In the genomic region with DNA sequence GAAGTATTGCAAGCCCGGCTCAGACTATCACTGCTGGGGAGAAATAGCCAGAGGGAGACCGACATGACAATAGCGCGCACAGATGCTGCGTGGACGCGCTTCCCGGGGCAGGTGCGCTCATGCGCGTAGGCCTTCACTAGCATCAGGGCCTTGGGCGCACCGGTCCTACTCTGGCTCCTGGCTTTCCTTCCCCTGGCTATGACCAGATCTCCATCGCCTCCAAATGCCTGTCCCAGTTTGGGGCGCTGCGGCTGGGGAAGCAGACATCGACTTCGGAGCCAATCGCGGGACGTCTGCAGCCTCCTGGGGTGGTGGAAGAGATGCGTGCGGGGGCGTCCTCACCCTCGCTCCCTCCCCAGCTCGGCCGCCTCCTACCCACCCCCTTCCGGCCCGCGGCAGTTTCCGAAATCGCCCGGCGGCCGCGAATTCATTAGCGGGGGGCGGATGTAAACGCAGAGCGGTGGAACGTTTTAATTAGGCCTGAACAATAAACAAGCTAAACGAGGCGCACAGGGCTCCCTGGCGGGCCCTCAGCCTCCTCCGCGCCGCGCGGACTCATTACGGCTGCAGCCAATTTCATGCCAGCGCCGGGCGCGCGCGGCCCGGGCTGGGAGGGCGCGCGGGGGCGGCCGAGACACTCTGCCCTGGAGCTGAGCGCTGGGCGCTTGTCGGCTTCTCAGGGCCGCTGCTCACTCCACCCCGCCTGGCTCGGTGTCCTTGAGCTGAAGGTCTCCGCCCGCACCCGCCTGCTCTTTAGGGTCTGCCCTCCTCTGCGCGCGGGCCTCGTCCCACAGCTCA, we compare ENCODE assay signal across 8 mouse cellular contexts. TPM values are rescaled to one million over a fixed set of nuclear protein-coding genes. Genes with fewer than 3 reads are reported as not detected.
DNase-seq lines count a peak whose midpoint lies in the region; ATAC-seq lines count a peak whose summit lies in the region.

No protein-coding gene starts in this region.

- under 1% methylated on average over 72 of the region's 75 CpGs for WGBS in intestine, embryonic 16.5 days
- WGBS in liver, embryonic 11.5 days, result 2% methylated on average over 73 of the region's 75 CpGs

- ATAC-seq in intestine, embryonic 16.5 days, result peak; percentile 37
- ATAC-seq in liver, embryonic 11.5 days (replicated peaks; ENCODE audit: low FRiP score), result no peak

- H3K4me1 ChIP-seq in intestine, embryonic 16.5 days (ENCODE audit: control insufficient read depth, insufficient read depth, low read length), result peaks cover 14% of the 10 kb centered on the region; the same call in 1 of the 2 replicates
- peaks cover 5% of the 10 kb centered on the region; the same call in 1 of the 2 replicates for H3K4me1 ChIP-seq in liver, embryonic 11.5 days (replicated peaks; ENCODE audit: control insufficient read depth, insufficient read depth, low read length)

- H3K27ac ChIP-seq in intestine, embryonic 16.5 days (ENCODE audit: low read length), result no peak overlapping the region
- H3K27ac ChIP-seq in liver, embryonic 11.5 days (ENCODE audit: low read depth, low read length), result no peak overlapping the region

- H3K36me3 ChIP-seq in intestine, embryonic 16.5 days (ENCODE audit: control insufficient read depth, insufficient read depth, low read length), result no peaks in the 10 kb centered on the region
- no peaks in the 10 kb centered on the region for H3K36me3 ChIP-seq in liver, embryonic 11.5 days (ENCODE audit: control insufficient read depth, insufficient read depth, low read length)

- DNase-seq in A20 (ENCODE audit: low read depth, low spot score), result peak; percentile 73
- DNase-seq in MN1 (ENCODE audit: low spot score), result peak; percentile 84
- peak; percentile 77 to 82 for DNase-seq in cerebellum, postnatal 36 days
- DNase-seq in gastrocnemius, postnatal 25 days, result peak; percentile 39
- no peak for DNase-seq in liver, embryonic 11.5 days (ENCODE audit: low spot score)
- DNase-seq in ovary, postnatal 10 days (ENCODE audit: low spot score), result peak; percentile 41
- DNase-seq in natural killer cell, adult 2 months (ENCODE audit: low spot score in 2 of 2), result no peak

- H3K9ac ChIP-seq in intestine, embryonic 16.5 days (ENCODE audit: low read depth, low read length), result peak overlapping the region; percentile 58
- H3K9ac ChIP-seq in liver, embryonic 11.5 days (ENCODE audit: low read depth, low read length), result peak overlapping the region; percentile 8; the same call in 1 of the 2 replicates

- peak overlapping the region; percentile 88 for H3K4me2 ChIP-seq in intestine, embryonic 16.5 days (ENCODE audit: low read depth, low read length)
- H3K4me2 ChIP-seq in liver, embryonic 11.5 days, result peak overlapping the region; percentile 67

- peak overlapping the region; percentile 49 for H3K4me3 ChIP-seq in intestine, embryonic 16.5 days (ENCODE audit: low read length)
- H3K4me3 ChIP-seq in liver, embryonic 11.5 days (ENCODE audit: low read depth, low read length), result peak overlapping the region; percentile 41

- peaks cover 67% of the 10 kb centered on the region for H3K27me3 ChIP-seq in intestine, embryonic 16.5 days (replicated peaks; ENCODE audit: control insufficient read depth, insufficient read depth, low read length)
- H3K27me3 ChIP-seq in liver, embryonic 11.5 days (replicated peaks; ENCODE audit: control insufficient read depth, insufficient read depth, low read length), result peaks cover 89% of the 10 kb centered on the region

- no peaks in the 10 kb centered on the region for H3K9me3 ChIP-seq in intestine, embryonic 16.5 days (ENCODE audit: control insufficient read depth, low read length)
- no peaks in the 10 kb centered on the region for H3K9me3 ChIP-seq in liver, embryonic 11.5 days (ENCODE audit: control insufficient read depth, low read length)

RNA-seq across cellular contexts. Expression of a gene that starts 24.7 kb away (rescaled TPM):
- total RNA-seq in gastrocnemius, postnatal 25 days (2021), result 10 to 100 TPM; 58.1 to 58.3 TPM
- 26.5 and 27.0 TPM in 2 replicates for polyA plus RNA-seq in intestine, embryonic 16.5 days (2015; fragmentation: Nextera tagmentation; extraction: Ambion mirVana)
- polyA plus RNA-seq in liver, embryonic 11.5 days (2014; fragmentation: Nextera tagmentation; extraction: Ambion mirVana), result 15.0 and 16.2 TPM in 2 replicates

Comparison
In these comparisons a context has a peak if more than half of its experiments do, and no peak if none do; other contexts are left out.
1. DNase-seq: peak in A20 (single experiment), MN1 (single experiment), cerebellum, postnatal 36 days (2 of 2), gastrocnemius, postnatal 25 days (single experiment) and ovary, postnatal 10 days (single experiment); none in liver, embryonic 11.5 days (single experiment) and natural killer cell, adult 2 months (0 of 2).